In genomic region chr5:136548776-136549175, GRCm38 (mm10) we compare ENCODE assay signal across 8 mouse cellular contexts.
"Had no signal": no experiment of that assay in that cellular context is flagged by ENCODE, and none has a peak within 500 bp of the region (broad histone marks: within the 10 kb centered on the region; RNA-seq: fewer than 3 reads in every experiment).

No protein-coding gene starts in this region.

- DNase-seq: kidney, adult 9 months; kidney, postnatal 36 days; layer of hippocampus, adult 9-11 months; layer of hippocampus, postnatal 36 days; lung, adult 18-20 months; right cerebral cortex, adult 18-20 months; right cerebral cortex, postnatal 25 days; thymus, adult 18-20 months had no signal
